Mouse (Mus musculus) adrenal gland, postnatal 4 days (tissue): ENCODE measurements around the gene Ncstn. TPM values are rescaled to one million over a fixed set of nuclear protein-coding genes. Genes with fewer than 3 reads are reported as not detected.

Experiments used
- DNase-seq, 2 experiments: peaks; one replicate each; pipeline ENCODE4 v3.0.0; 2021 to 2022; ENCODE audit warnings: low spot score in 2 of 2, mixed read lengths in 2 of 2
- total RNA-seq, 2 experiments: library from RNA; stranded (reverse); gene quantifications; 2 replicates each; pipeline ENCODE4 v1.2.3; 2021

Ncstn gene
- total RNA-seq, 2 experiments from 2014 or later: 148 to 154 TPM

DNA sequence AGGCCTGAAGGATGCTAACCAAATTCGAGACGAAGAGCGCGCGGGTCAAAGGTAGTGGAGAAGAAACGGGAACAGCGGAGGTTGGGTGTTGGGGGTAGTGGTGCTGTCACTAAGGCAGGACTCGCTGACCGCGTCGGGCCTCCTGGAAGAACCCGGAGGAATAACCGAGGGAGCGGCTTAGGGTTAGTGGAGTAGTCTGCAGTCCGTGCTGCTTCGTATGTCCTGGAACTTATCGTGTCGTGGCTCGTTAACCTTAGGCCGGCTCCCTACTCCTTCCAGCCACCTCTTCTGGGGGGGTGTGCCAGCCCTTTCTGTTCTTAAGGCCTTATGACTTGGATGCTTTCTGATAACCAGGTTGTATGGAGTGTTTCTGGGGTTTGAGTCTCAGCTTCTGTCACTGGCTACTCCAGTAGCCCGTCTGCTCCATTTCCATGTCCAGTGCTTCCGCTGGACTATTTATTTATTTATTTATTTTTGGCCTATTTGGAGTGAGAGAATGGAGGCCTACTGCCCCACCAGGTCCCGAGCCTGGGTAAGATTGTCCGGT lies 377 bp upstream of the Ncstn start:
- DNase-seq: no peak

DNA sequence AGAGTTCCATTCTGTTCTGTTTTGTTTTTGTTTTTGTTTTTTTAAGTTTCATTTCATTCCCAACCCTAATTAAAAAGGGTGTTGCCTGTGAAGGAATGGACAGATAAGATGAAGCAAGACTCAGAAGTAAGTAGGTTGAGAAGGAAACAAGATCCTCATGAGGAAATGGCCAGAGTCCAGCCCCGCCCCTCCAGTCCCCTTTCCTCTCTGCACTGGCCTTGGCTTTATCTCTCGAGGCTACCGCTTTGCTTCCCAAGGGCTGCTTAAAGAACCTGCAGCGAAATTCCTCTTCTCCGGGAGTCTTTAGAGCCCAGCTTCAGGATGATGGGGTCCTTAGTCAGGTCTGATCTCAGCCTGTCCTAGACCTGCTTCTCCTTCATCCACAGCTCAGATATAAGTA lies 4.6 kb downstream of the Ncstn start:
- no peak for DNase-seq

DNA sequence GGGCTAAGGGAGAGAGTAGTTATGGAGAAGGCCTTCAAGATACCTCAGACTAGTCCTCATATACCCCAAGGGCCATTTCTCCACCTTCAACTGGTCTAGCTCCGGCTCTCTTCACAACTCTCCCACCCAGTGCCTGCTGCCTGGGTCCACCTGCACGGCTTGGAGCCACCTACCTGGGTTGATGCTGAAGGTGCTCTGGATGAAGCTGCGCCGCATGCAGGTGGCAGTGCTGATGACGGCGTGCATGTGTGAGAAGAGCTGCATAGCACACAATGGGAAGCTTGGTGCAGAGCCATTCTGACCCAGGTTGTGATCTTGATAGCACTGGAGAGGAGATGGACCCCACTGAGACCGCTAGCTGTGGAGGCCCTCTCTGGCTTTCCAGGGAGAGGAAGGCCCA lies 10.0 kb downstream of the Ncstn start:
- no peak for DNase-seq

DNA sequence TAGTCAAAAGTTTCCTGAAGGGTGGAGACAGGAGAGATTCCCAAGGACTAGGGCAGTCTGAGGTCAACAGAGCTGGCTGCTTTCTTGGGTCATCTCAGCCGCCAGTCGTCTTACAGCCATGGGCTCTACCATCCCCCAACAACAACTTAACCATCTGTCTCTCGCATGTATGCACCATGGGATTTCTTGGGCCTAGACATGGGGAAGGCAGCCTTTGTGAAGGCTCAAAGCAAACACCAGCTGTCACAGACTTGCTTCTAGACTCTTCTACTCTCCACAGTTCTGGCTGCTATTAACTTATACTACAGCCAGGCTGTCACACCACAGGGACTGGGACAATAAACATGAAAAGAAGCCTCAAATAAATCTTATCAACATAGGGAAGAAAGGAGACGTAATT lies 11.0 kb downstream of the Ncstn start:
- no peak for DNase-seq

DNA sequence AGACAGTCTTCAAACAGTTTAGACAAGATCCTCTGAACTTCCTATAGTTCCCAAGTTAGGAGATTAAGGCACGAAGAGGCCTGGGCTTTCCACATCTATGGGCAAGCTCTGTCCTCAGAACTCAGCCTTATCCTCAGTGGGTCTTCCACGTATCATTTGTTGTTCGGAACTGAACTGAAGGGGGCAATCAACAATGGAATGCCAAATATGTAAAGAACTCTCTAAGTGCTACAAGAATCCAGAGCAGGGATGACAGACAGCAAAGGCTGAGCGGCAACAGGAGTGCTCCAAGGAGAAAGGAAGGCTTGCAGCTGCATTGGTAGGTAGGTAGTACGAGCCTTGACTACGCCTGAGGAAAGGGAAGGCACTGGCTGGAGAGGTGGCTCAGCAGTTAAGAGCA lies 12.4 kb downstream of the Ncstn start:
- no peak for DNase-seq

DNA sequence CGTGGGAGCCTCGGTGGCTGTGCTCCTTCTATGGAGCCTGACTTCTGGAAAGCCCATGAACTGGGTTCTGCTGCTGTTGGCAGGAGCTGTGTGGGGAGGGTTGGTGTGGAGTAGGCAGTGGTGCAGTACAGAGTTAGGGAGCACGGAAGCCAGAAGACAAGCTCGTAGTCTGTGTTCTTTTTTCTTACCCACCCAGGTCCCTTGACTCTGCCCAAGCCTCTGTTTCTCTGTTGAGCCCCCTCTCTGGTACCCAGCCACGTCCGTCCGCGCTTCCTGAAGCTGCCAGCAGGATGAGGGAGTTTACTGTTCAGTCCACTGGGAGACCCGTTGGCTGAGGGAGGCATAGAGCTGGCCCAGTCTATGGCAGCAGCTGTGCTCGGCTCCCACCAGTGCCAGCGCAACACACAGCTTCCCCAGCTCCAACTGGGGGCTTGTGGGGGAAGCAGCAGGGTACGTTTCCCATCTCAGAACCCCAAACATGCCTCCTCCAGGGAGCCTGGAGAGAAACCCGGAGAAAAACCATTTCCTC lies 17.9 kb downstream of the Ncstn start:
- no peak for DNase-seq

DNA sequence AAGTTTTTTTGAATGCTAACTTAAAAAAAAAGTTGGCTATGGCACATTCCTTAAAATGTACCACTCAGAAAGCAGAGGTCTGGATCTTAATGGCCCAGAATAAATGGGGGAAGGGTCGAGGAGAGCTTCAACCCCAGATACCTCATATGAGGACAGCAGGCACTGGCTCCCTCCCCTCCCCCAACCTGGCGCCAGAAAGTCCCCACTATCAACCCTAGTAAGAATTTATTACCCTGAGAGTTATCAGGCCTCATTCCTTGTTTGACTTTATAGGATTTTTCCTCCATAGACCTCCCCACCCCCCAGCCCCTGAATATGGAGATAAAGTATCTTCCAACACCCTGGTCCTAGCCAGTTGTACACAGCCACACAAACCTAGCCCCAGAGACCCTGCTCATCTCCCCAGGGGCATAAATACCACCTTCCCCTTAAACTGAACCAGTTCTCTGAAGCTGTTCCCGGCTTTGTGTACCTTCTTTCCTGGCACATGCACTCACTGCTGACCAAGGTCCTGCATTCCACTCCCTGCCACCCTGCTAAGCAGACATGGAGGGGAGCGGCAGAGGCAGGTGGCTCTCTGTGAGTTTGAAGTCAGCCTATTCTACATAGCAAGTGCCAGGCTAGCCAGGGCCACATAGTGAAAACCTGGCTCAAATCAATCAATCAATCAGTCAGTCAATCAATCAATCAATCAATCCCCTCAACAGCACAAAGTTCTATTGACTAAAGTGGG lies 19.1 kb downstream of the Ncstn start:
- no peak for DNase-seq

DNA sequence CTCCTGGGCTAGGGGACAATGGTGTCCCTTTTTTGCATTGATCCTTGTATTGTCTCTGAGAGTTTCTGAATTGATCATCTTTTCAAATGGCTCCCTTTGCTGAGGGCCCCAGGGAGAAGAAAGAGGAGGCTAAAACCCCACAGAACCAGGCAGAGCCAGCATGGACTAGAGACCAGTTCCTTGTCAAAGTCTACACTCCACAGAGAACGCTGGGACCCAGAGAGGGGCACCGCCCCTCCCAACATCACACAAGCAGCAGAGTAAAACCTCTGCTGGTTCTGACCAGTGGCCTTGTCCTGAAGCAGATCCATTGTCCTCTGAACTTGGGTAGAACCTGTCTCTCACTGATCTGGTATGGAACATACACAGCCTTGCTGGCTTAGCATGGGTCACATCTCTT lies 20.5 kb downstream of the Ncstn start:
- no peak for DNase-seq

DNA sequence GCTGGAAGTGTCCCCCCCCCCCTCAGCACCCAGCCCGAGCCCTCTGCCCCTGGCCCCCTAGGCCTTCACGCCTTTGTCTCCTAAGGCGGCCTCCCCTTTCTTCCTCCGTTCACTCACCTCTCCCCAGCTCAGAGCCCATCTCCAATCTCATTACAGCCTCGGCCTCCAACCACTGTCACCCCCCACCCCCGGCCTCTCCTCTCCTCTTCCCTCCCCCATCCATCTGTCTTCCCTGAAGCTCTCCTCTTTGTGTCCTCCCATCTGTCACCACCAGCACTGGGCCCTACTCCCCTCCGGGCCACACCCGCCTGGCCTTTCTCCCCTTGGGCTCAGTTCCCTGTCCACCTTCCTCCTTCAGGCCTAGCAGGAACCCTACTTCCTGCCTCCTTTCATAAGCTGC lies 21.4 kb downstream of the Ncstn start:
- DNase-seq: no peak

DNA sequence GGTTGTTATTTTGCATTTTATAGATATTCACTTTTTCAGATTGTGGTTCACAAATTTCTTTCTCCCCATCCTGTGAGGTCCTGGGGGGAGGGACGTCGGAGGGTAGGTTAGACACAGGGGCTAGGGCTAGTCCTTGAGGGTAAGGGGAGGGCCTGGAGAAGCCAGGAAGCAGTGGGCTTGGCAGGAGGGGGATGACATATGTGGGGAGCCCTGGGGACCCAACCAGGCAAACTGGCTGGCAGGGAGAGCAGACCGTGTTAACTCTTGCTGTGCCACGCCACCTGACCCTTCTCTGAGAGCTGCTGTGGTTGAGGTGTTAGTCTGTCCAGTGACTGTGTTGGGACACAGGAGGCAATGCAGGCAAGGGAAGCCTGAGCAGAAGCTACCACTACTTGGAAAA lies 21.9 kb downstream of the Ncstn start:
- DNase-seq: no peak

DNA sequence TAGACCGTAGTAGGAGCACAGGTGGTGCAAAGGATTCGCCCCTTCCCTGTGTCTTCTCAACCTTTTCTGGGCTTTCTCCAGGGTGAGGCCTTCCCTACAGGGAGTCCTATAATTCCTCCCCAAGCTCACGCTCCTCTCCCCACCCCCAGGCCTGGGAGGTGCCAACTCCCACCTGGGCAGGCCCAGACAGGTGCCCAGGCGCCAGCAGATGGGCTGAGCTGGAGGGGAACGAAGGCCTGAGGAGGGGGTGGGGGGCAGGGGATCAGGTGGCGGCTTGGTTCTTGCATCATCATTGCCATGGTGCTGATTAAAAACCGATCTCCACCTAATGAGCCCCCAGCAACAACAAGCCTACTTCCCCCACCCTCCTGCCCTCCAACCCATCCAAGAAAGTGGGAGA lies 23.7 kb downstream of the Ncstn start:
- DNase-seq: no peak

DNA sequence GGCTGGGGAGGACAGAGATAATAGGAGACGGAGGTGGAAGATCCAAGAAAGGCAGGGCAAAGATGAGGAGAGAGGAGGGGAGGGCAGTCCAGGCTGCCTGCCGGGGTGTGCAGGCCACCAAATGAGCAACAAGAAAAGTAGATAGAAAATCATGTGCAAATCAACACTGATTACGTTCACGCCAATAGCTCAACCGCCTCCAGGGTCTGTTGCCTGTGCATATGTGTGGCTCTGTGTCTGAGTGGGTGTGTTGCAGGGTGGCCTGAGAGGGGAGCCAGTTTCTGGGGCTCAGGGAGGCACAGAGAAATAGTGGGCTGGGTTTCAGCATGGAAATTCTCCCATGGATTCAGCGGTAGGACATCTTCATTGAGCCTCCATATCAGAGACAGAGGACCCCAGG lies 24.3 kb downstream of the Ncstn start:
- no peak for DNase-seq

DNA sequence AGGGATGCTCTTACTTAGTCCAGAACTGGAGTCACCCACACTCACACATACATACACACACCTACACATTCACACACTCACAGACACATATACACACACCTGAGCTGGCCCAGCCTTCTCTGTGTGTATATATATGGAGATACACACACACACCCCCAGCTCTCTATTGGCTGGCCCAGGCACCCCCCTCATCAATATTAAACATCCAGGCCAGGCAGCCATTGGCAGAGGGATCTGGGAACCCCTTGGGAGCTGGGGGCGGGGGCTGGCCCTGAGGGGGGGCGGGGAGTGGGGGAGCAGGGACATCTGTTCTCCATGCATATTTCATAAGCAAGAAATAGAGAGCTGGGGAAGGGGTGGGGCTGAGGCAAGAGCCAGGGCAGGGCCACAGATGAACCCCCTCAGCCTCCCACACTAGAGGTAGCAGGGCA lies 25.1 kb downstream of the Ncstn start, which contains the start of gene Nhlh1:
TSS of gene Nhlh1 (minus strand) at position 83 of the 431 bp plus-strand sequence.
- no peak for DNase-seq

DNA sequence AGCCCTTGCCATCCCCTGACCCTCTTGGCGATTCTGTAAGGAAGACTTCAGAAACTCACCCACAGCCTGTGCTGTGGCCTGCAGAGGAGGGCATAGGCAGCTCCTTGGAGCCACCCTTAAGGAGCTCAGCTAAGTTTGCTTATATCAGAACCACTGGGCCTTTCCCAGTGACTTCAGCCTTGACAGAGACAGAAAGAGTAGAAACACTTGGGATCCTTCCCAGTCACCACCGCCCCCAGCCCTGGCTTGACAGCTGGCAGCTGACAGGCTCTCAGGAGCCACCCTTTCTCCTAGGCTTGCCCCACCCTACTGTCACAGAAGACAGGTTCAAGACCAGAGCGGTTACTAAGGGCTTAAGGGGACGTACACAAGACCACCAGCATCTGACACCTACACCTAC lies 26.3 kb downstream of the Ncstn start:
- no peak for DNase-seq

DNA sequence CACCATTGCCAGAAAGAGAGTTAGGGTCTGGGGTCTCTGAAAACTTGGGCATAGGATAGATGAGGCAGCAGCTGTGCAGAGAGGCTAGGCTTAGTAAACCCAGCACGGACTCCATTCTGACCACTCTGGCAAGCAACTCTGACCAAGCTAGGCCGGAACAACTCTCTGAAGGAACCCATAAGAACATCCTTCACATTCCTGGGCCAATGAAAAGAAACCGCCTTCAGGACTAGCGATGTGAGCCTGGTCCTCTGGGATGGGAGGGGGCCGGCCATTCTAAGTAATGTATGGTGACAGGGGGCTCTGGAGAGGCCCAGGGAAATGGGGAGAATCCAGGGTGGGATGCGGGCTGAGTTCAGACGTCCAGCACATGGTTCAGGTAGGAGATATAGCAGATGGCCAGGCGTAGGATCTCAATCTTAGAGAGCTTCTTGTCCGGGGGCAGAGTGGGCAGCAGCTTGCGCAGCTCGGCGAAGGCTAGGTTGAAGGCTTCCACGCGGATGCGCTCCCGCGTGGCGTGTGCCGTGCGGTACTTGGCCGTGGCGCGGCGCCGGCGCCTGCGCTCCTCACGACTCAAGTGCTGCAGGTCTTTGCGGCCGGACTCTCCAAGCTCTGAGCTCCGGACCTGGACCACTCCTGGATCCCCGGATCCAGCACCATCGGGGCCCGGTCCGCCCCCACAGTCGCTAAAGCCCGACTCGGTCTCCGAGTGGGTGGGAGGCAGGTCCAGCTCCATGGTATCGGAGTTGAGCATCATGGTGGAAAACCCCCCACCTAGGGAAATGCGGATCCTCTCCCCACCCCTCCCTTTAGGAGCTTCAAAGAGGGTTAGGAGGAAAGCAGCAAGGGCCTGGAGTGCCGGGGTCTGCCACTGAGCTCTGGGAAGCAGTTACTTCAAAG lies 28.8 kb downstream of the Ncstn start:
- no peak for DNase-seq

DNA sequence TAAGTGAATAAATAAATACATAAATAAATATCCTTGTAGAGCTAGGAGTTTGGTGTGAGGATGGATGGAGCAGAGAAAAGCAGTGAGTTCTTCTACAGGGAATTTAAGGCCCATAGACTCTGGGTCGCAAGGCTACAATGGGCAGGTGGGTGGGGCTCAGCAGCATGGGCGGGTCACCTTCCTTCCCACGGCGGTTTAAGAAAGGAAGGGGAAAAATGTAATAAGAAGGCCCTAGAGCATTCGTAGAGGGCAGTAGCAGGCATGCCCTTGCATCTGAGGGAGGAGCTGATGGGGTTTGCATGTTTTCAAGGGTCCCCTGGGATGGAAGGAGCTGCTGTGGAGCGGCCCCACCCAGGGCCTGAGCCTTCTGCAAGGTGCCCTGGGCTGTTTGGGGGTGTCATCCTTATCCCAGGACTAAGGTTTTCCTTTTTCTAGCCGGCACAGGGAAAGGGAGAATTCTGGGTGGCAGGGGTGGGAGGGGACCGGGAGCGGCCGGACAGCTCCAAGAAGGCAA lies 29.8 kb downstream of the Ncstn start:
- no peak for DNase-seq

DNA sequence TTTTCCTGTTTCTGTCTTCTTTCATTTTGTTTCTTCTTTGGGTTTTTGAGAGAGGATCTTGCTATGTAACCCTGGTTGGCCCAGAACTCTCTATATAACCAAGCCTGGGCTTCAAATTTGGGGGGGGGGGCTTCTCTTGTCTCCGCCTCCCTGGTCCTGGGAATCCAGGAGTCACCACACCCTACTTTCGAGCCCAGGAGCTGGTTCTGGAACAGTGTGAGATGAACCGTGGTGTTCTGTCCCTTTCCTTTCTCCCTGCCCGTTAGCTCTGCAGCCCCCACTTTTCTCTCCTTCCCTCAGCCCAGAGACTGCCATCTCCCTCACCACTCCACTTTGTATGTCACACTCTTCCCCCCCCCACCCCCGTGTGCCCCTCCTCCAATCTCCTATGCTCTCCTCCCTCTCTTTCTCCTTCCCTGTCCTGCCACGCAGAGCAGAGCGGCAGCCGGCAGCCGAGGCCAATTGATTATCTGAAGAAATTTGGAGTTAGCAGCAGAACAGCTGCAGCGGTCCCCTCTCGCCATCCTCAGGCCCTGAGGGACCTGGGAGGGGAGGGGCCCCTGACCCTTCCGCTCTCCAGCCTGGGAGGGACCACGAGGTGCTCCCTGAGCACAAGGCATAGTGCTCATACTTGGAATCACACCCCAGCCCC lies 33.3 kb downstream of the Ncstn start:
- DNase-seq: no peak

DNA sequence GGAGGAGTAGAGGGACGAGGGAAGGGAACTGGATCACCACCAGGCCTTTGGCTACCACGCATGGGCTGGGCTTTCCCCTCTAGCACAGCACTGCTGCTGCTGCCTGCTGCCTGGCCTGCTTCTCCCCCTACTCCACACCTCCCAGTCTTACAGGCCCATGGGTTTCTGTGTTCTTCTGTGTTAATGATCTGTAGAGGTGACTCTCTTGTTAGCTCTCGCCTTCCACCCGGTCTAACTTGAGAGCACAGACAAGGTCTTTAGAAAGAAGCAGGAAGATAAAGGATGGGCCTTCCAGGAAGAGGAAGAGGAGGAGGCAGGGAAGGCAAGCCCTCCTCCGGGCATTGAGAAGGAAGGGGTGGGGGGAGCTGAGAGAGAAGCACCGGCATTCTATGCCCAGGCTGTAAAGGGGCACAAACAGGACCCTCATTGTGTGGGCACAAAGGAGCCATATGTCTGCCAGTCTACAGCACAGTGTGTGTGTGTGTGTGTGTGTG lies 34.3 kb downstream of the Ncstn start:
- no peak for DNase-seq

DNA sequence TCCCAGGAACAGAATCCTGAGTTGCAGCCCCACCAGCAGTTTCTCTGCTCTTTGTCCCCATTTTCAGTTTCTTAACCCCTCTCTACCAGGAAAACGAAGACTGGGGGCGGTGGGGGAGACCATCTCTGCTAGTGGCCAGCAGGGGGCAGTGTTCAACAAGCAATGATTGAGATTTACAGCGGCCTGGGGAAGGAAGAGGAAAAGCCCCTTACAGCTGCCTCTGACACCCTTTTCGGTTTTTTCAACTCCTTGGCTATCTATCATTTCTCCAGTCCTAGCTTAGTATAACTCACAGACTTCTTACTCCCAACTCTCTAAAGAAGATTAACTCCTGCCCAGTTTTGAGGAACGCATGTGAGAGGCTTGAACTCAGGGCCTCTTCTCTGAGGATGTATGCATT lies 35.7 kb downstream of the Ncstn start:
- peak; percentile 37 to 43 for DNase-seq

DNA sequence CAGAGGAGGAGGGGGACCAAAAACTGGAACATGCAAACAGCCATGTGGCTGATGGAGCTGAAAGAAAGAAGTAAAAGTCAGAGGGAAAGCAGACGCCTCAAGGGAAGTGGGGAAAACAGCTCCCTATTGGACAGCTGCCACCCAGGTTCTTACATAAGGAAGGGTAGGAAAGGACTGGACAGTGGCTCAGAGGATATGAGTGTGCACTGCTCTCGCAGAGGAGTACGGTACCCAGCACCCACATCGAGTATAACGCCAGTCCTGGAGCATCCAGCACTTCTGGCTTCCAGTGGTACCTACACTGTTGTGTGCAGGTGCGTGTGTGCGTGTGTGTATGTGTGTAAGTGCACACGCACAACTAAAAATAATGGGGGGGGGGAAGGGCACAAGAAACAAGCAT lies 36.2 kb downstream of the Ncstn start:
- no peak for DNase-seq

DNA sequence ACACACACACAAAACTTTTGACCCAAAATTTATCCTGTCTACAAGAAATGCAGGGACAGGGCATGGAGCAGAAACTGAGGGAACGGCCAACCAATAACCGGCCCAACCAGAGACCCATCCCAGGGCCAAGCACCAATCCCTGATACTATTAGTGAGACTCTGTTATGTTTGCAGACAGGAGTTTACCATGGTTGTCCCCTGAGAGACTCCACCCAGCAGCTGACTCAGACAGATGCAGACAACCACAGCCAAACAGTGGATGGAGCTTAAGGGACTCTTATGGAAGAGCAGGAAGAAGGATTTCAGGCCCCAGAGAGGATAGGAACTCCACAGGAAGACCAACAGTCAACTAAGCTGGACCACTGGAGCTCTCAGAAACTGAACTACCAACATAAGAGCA lies 52.7 kb downstream of the Ncstn start:
- DNase-seq: no peak
